Mouse (Mus musculus): ENCODE results near the gene Vars2.

Vars2 gene

DNA sequence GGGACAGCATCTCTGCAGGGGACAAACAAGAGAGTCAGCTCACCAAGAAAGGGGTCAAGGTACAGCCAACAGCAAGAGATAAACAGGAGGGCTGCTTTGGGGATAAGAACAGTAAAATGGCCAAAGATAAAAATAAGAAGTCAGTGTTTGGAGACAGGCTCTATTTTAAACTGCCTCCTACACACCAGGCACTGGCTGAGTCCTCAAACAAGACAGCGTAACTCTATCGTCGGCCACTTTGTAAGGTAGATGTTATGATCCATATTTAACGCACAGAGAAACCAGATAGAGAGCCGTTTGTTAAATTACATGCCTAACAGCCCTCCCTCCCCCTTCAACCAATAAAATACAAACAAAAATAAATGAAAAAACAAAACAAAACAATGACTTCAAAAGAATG is 26.5 kb upstream of the Vars2 start:
- DNase-seq (ENCODE audit: low spot score), result no peak

- DNase-seq (ENCODE audit: low spot score), result no peak
These were observed 25.0 kb upstream of the Vars2 start for GRCm38 (mm10) chr17:35692368-35692767.

- DNase-seq (ENCODE audit: low spot score), result no peak
These were observed 24.4 kb upstream of the Vars2 start for GRCm38 (mm10) chr17:35691811-35692210.

- no peak for DNase-seq (ENCODE audit: low spot score)
These were observed 22.7 kb upstream of the Vars2 start for GRCm38 (mm10) chr17:35689936-35690645.

DNA sequence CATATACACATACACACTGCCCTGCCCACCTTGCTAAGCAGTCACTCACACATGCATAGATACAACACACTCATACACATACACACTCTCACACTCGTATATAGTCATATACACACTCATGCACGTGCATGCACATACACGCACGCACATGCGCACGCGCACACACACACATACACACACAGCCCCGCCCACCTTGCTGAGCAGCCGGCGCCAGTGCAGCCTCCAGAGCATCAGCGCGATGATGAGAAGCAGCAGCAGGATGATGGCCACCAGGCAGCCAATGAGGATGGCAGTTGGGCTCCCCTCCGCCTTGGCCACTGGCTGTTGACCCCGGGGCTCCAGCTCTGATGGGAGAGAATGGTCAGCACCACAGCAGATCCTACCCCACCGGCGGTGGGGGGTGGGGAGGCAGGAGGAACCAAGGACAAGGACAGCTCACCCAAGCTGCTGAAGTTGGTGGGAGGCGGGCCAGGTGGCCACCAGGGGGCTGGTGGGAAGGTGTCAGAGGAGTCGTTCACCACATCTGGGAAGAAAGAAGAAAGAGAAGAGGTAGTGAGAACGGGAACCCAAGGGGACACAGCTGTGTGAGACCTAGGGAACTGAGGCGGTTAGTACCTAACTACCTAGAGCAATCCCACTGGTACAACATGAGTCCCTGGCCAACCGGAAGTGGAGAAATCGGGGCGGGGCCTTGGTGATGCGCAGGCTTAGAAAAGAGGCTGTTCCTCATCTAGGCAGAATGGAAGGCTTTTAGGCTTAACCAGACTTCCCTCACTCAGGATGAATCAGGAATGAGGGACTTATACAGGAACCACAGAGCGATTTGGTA is 21.2 kb upstream of the Vars2 start:
- no peak for DNase-seq (ENCODE audit: low spot score)

GRCm38 (mm10) chr17:35685061-35685460 is 17.7 kb upstream of the Vars2 start:
- DNase-seq (ENCODE audit: low spot score), result peak; percentile 47

GRCm38 (mm10) chr17:35681986-35682385 is 14.6 kb upstream of the Vars2 start:
- no peak for DNase-seq (ENCODE audit: low spot score)

DNA sequence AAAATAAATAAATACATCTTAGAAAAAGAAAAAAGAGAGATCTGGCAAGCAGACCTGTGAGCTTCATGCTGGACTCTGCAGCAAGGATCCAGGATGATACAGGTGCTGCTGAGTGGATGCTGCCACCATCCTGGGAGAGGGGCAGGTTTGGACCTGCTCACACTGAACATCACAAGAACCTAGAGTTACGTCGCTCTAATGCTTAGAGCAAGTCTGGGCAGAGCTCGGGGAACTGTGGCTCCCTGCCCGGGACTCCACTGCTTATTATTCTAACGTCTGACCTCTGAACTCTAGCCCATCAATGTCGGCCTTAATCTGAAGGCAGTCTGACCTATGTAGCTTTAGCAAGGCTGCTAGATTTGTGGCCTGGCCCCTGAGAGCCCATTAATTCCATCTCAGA is 13.2 kb upstream of the Vars2 start:
- peak; percentile 64 for DNase-seq (ENCODE audit: low spot score)

DNA sequence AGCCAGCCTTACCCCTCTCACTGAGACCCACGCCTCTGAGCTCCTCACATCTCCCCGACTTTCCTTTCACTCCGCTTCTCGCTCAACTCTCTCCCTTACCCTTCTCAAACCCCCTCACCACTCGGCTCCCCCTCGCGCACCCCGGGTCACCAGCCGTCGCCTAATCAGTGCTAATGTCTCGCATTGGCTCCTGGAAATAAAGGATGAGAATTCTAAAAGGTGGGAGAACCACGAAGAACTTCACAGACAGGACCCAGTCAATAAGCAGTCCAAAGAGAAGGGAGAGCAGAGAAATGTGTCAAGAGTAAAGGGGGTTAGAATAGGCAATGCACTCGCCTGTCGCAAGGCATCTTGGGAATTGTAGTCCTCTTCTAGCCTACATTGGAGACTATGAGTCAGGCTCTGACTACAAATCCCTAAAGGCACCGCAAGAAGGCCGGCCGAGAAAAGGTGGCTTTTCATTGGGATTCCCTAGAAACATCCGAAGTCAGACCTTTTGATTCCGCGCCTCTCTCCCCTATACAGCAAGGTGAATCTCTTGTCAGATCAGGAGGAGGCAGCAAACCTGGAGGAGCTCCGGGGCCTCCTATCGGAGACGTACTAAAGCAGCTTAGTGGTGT is 6.1 kb upstream of the Vars2 start, which contains the start of gene Gtf2h4:
Gene Gtf2h4, minus strand, starts transcription at position 324 of the 620 bp plus-strand sequence.
- DNase-seq (ENCODE audit: low spot score), result peak; percentile 98

- DNase-seq (ENCODE audit: low spot score), result no peak
These were observed 5.1 kb upstream of the Vars2 start for GRCm38 (mm10) chr17:35672527-35672926.

DNA sequence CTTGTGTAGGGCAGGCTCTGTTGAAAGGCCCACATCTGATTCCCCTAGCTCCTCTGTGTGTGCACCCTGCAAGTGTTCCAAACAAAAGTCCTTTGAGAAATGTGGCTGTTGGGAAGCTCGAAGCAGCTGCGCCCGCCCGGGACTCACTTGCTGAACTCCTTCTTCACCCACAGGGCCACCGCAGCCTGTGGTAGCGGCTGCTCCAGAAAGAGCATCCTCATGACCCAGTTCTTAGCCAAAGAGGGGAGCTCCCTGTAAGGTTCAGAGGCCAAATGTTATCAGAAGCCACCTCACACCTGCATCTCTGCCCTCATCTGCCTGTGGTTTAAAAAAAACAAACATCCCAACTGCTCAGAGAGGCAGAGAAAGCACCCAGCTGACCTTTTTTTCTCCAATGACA is 4.5 kb upstream of the Vars2 start:
- no peak for DNase-seq (ENCODE audit: low spot score)

GRCm38 (mm10) chr17:35669731-35670130 is 2.3 kb upstream of the Vars2 start:
- no peak for DNase-seq (ENCODE audit: low spot score)

DNA sequence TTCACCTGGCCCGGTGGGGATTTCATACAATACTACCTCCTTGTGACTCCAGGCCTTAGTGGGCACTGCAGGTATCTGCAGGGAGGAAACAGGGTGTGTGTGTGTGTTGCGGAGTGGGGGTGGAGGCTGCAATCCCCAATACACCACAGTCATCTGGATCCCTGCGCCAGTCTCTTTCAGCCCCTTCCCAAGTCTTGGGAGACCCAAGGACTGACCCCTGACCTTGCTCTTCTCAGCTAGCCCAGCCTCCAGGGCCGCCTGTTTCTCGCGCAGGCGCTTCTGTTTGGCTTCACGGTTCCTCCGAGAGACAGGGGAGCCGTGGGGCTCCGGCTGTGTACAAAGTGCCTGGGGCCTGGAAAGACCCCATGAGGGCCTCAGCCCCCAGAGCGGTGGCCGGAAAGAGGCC is 538 bp downstream of the Vars2 start:
- DNase-seq (ENCODE audit: low spot score), result peak; percentile 82

DNA sequence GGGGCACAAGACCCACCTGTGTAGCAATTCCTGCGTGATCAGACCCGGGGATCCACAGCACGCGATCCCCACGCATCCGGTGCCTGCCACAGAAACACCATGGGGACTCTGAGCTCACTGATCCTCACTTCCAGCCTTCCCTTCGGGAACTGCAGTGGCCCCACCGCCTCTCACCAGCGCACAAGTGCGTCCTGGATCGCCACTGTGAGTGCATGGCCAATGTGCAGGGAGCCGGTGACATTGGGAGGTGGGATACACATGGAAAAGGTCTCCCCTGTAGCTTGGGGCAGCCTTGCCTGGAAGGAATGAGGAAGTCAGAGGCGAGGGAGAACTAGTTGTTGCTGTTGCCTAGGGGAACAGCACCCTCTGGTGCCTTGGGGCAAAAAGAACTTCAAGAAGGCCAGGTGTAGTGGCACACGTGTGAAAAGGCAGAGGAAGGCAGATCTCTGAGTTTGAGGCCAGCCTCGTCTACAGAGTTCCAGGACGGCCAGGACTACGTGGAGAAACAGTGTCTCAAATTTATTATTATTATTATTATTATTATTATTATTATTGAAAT is 1.4 kb downstream of the Vars2 start:
- DNase-seq (ENCODE audit: low spot score), result no peak

GRCm38 (mm10) chr17:35653086-35653485 is 14.3 kb downstream of the Vars2 start:
- DNase-seq (ENCODE audit: low spot score), result no peak

DNA sequence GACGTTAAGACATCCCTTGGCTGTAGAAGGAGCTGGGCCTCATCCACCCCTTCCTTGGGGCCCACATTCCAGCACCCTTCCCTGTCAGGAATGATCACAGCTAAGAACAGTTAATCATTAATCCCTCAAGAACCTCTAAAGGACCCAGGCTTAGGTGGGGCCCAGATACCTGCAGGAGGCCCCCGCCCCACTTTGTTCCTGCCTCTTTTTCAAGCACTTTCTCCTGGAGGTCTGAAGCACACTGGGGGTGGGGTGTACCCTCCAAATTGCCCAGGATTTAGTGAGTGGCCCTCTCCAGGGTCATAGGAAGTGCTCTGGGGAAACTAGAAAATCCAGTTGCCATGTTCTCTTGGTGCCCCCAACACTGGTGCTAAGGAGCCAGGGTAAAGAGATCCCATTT is 18.0 kb downstream of the Vars2 start:
- DNase-seq (ENCODE audit: low spot score), result no peak

DNA sequence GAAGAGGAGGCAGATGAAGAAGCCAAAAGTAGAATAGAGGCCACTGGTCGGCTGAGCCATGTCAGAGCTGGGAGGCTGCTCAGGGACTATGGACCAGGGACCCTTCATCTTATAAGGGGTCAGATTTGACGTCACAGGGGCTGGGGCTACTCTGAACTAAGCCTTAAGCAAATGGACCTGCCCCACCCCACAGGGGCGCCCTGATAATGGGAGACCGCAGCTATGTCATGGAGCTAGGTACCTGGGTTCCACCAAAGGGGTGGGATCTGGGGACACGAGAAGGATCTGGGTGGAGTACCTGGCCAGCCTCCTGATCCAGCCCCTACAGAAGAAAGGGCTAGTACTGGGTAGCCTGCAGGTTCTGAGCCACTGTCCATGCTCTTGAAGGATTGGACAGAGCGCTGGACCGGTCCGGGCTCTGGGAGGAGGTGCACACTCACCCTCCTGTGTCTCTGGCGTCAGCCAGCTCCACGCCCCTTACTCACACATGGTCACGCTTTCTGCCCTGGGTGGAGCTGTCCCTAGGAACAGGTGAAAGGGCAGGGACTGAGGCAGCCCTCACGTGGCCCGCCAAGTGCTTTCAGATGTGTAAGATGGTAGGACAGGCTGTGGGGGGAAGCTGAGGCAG is 23.7 kb downstream of the Vars2 start, which contains the start of gene Mucl3:
Gene Mucl3, minus strand, starts transcription at position 87 of the 628 bp plus-strand sequence.
- DNase-seq (ENCODE audit: low spot score), result no peak

- DNase-seq (ENCODE audit: low spot score), result no peak
These were observed 28.0 kb downstream of the Vars2 start for GRCm38 (mm10) chr17:35639352-35639751.

- DNase-seq (ENCODE audit: low spot score), result peak; percentile 87
These were observed 28.8 kb downstream of the Vars2 start for GRCm38 (mm10) chr17:35638475-35639190.

GRCm38 (mm10) chr17:35636363-35636762 is 31.0 kb downstream of the Vars2 start:
- DNase-seq (ENCODE audit: low spot score), result peak; percentile 49

GRCm38 (mm10) chr17:35635699-35636111 is 31.7 kb downstream of the Vars2 start:
- DNase-seq (ENCODE audit: low spot score), result peak; percentile 87
